Mouse (Mus musculus): ENCODE results near the gene Neurl1a.

The Neurl1a gene

GRCm38 (mm10) chr19:47292451-47292951, 113.9 kb downstream of the Neurl1a start:
- DNase-seq = peak; percentile 32 to 59

- no peak for DNase-seq
Measured at GRCm38 (mm10) chr19:47298100-47298499, 119.5 kb downstream of the Neurl1a start.

- peak; percentile 66 to 87 for DNase-seq
Measured at GRCm38 (mm10) chr19:47301303-47302190, 122.9 kb downstream of the Neurl1a start.

- DNase-seq = peak; percentile 63 to 81
Measured at GRCm38 (mm10) chr19:47302191-47302852, 123.7 kb downstream of the Neurl1a start.

GRCm38 (mm10) chr19:47303128-47303527, 124.5 kb downstream of the Neurl1a start:
- DNase-seq = peak; percentile 76 to 77

GRCm38 (mm10) chr19:47304170-47304745, 125.6 kb downstream of the Neurl1a start:
- no peak for DNase-seq

GRCm38 (mm10) chr19:47305401-47305800, 126.8 kb downstream of the Neurl1a start:
- DNase-seq = no peak

GRCm38 (mm10) chr19:47306128-47306916, 127.7 kb downstream of the Neurl1a start:
- no peak for DNase-seq

GRCm38 (mm10) chr19:47306917-47307315, 128.3 kb downstream of the Neurl1a start:
- no peak for DNase-seq

All from lung, postnatal 4 days (tissue).